Mouse (Mus musculus): ENCODE results near the gene Ptpn12.

GRCm38 (mm10) chr5:21055820-21056531, at the start of gene Ptpn12:
- TF ChIP-seq CTCF (IDR thresholded peaks at IDR 0.05; ENCODE audit: low read depth): peak; percentile 63
- no peak for TF ChIP-seq EP300 (optimal IDR thresholded peaks at IDR 0.05)

Data from stomach, postnatal 0 days (tissue).